Mouse (Mus musculus): ENCODE measurements at regions not wholly inside any gene's neighbourhood (a gene's known extent, or its start where the extent isn't known, plus 50 kb on each side); places are given as distances from the start of the nearest gene placed in this dataset.

GRCm38 (mm10) chr16:30187400-30187799 is 79.9 kb downstream of the Cpn2 start:
- TF ChIP-seq CTCF (conservative IDR thresholded peaks at IDR 0.05; ENCODE audit: insufficient read depth, insufficient read length, low read depth, low read length) (no peak), POLR2A (IDR thresholded peaks at IDR 0.05; ENCODE audit: low read depth, low read length) (no peak)

All from kidney, adult 2 months (tissue).